Mouse (Mus musculus) brain, embryonic 14.5 days (tissue): ENCODE measurements around the gene Plce1.

Experiments used
- CTCF ChIP-seq: fragments of 200-500 bp; IDR thresholded peaks from 2 replicates; pipeline ENCODE4 v1.5.1; 2012; ENCODE audit warnings: inconsistent platforms, mild to moderate bottlenecking, moderate library complexity, borderline replicate concordance; ENCODE audit not compliant: insufficient read depth, insufficient read length; ENCODE audit errors: extremely low read depth
- POLR2A ChIP-seq: fragments of 200-500 bp; IDR thresholded peaks from 2 replicates; pipeline ENCODE4 v1.6.1; 2012; ENCODE audit warnings: mild to moderate bottlenecking, inconsistent platforms, borderline replicate concordance; ENCODE audit not compliant: poor library complexity, insufficient read depth, insufficient read length, severe bottlenecking; ENCODE audit errors: extremely low read depth

GRCm38 (mm10) chr19:38458996-38459395 is 21.9 kb upstream of the Plce1 start:
- TF ChIP-seq CTCF = no peak
- no peak for TF ChIP-seq POLR2A
